Mouse (Mus musculus) cortical plate, adult 2 months (tissue): ENCODE results near the gene Anks1b.
A peak's percentile ranks its signal among the peaks of the same experiment; 100 is the strongest.

Source experiments
- CTCF ChIP-seq: fragments of 200-500 bp; IDR thresholded peaks from 2 replicates; pipeline ENCODE4 v1.5.1; 2011; ENCODE audit warnings: mild to moderate bottlenecking, control low read depth, low read length; ENCODE audit not compliant: insufficient read depth; ENCODE audit errors: extremely low read depth
- POLR2A ChIP-seq: fragments of 200-500 bp; IDR thresholded peaks from 2 replicates; pipeline ENCODE4 v1.6.1; 2011; ENCODE audit warnings: mild to moderate bottlenecking, low read length, control low read depth; ENCODE audit not compliant: insufficient read depth; ENCODE audit errors: extremely low read depth

- TF ChIP-seq CTCF = peak; percentile 70; the same call in 1 of the 2 replicates
- no peak for TF ChIP-seq POLR2A
These were observed 816.7 kb downstream of the Anks1b start for GRCm38 (mm10) chr10:90689854-90690513.
